Mouse (Mus musculus) bone marrow macrophage, adult 2 months (primary cell): Measurements from ENCODE around the gene Nat8f3. TPM values are rescaled to one million over a fixed set of nuclear protein-coding genes. Genes with fewer than 3 reads are reported as not detected.
"Not testable (repeated sequence)": the region's sequence is repeated elsewhere in the genome, so short reads cannot be mapped to it uniquely, and the experiment has no call there.

Experiments used
- H3K27ac ChIP-seq: 2 replicates; pipeline ENCODE4 v1.5.1; 2012; ENCODE audit warnings: low read depth, low read length; ENCODE audit not compliant: insufficient read depth
- H3K4me1 ChIP-seq: 2 replicates; pipeline ENCODE4 v1.6.1; 2012; ENCODE audit warnings: low read length; ENCODE audit not compliant: control insufficient read depth, insufficient read depth
- H3K4me3 ChIP-seq: 2 replicates; pipeline ENCODE4 v1.5.1; 2012; ENCODE audit warnings: mild to moderate bottlenecking, low read length, moderate library complexity; ENCODE audit not compliant: insufficient read depth
- POLR2A ChIP-seq: IDR thresholded peaks from 2 replicates; pipeline ENCODE4 v1.6.1; 2012; ENCODE audit warnings: mild to moderate bottlenecking, low read depth, low read length, borderline replicate concordance
- polyA plus RNA-seq: library from polyadenylated mRNA; stranded (reverse); fragments of >200 nt; gene quantifications from 2 replicates; pipeline ENCODE4 v1.2.4, GENCODE M21; 2012; ENCODE audit not compliant: missing spikeins, insufficient read depth, insufficient read length

Gene Nat8f3
- not detected in 2 replicates for polyA plus RNA-seq

DNA sequence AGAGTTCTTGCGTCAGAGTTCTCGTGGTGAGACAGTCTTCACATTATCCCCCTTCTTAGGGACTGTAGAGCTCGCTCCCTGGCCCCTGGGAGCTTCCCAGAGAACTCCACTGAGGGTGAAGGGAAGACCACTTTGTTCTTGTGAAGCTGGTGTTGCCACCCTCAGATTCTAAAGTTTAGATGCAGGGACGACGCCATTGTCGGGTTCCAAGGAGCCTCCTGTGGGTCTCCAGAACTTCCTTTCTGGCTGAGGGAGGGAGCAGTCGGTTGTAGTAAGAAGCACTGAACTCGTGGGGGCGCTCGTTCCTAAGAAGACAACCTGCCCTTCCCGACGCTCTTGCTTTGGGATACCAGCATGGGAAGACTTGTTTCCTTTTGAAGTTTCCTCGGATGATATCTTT lies at the start of gene Nat8f3:
TSS of gene Nat8f3 (minus strand) at position 223 of the 400 bp plus-strand sequence.
- not testable (repeated sequence) for H3K4me3 ChIP-seq, H3K4me1 ChIP-seq, H3K27ac ChIP-seq

GRCm38 (mm10) chr6:85813339-85813738 lies 47.8 kb upstream of the Nat8f3 start:
- Histone ChIP-seq H3K4me3 (no peak overlapping the region), H3K27ac (no peak overlapping the region), H3K4me1 (no peaks in the 10 kb centered on the region)
- TF ChIP-seq POLR2A: no peak

DNA sequence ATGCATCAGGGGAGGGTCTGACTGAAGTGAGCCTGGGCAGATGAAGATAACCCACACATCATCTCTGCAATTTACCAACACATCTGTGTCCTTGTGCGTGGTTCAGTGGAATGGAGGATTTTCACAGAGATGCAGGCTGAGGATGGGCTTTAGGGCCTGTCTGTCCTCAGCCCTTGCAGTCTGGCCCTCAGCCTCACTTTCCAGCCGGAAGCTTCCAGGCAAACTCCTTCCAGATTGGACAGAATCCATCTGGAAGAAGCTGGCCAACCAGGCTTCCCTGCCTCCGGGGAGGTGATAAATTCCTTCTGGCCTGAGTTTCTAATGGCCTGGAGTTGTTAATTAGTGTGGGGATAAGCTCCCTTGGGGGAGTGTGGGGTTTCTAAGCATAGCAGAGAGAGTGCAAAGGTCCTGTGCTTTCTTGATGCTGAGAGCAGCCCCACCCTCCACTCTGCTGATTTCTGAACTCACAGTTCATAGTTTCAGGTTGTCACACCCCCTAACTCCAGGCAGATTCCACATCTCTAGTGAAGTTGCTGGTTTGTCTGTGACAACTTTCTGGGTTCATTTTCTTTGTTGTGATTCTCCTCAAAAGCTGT lies 45.5 kb upstream of the Nat8f3 start:
- H3K27ac ChIP-seq, H3K4me1 ChIP-seq, H3K4me3 ChIP-seq: not testable (repeated sequence)

DNA sequence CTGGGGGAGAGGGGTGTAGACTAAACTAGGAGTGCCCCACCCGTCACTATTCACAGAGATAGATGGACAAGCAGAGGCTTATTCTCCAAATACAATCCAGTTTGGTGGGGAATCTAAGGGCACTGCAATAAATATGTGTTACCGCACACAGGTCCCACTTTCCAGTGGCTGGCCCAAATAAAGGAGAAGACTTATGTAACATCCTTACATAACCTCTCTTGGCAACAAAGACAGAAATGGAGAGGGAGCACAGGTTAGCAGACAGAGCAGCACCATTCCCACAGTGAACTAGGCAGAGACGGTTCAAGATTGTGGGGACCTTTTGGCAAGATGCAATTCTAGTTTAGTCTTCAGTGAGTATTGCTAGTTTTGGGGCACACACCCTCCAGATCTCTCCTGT lies 45.0 kb upstream of the Nat8f3 start:
- not testable (repeated sequence) for H3K4me1 ChIP-seq, H3K27ac ChIP-seq, H3K4me3 ChIP-seq

DNA sequence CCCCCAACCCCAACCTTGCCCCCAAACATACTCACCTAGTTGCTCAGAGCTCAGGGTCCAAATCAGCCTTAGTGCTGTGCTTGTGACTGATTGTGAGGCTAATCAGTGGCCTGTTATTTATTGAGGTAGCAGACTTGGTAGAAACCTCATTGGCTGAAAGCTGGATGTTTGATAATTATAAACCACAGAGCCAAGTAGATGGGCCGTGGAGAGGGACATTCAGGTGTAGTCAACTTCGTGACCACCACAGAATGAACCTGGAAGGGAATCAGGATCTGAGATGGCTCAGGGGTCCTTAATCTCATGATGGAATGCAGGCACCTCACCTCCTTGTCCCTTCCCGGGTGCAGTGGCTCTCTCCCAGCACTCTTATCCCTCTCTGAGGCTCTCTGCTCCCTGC lies 44.2 kb upstream of the Nat8f3 start:
- not testable (repeated sequence) for H3K4me3 ChIP-seq, H3K4me1 ChIP-seq, H3K27ac ChIP-seq

GRCm38 (mm10) chr6:85803180-85803579 lies 37.6 kb upstream of the Nat8f3 start:
- H3K27ac ChIP-seq, H3K4me3 ChIP-seq, H3K4me1 ChIP-seq: not testable (repeated sequence)

GRCm38 (mm10) chr6:85763127-85764070 lies 2.2 kb downstream of the Nat8f3 start:
- not testable (repeated sequence) for H3K4me1 ChIP-seq, H3K4me3 ChIP-seq, H3K27ac ChIP-seq

DNA sequence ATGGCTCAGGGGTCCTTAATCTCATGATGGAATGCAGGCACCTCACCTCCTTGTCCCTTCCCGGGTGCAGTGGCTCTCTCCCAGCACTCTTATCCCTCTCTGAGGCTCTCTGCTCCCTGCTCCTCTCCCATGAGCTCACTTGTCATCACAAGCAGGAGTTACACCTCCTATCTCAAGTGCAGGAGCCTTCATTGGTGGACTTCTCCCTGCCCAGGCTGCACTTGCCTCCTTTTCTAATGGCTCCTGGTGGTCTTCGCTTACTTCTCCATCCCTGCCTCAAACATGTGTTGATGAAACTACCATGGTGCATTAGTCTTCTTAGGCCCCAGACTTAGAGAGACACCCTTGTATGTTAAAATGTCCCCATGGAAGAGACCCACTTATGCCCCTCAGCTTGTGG lies 2.9 kb downstream of the Nat8f3 start:
- H3K4me1 ChIP-seq, H3K4me3 ChIP-seq: not testable (repeated sequence)

GRCm38 (mm10) chr6:85755705-85756249 lies 9.8 kb downstream of the Nat8f3 start:
- not testable (repeated sequence) for H3K27ac ChIP-seq, H3K4me3 ChIP-seq, H3K4me1 ChIP-seq

More for the DNA sequence above, 2.9 kb downstream of the Nat8f3 start:
- not testable (repeated sequence) for H3K27ac ChIP-seq

GRCm38 (mm10) chr6:85713105-85713504 lies 52.4 kb downstream of the Nat8f3 start, which contains the start of gene Nat8f7:
Gene Nat8f7, minus strand, starts transcription at chr6:85713205.
- not testable (repeated sequence) for H3K4me1 ChIP-seq, H3K4me3 ChIP-seq, H3K27ac ChIP-seq

GRCm38 (mm10) chr6:85709607-85710006 lies 55.9 kb downstream of the Nat8f3 start:
- H3K4me3 ChIP-seq, H3K27ac ChIP-seq, H3K4me1 ChIP-seq: not testable (repeated sequence)

DNA sequence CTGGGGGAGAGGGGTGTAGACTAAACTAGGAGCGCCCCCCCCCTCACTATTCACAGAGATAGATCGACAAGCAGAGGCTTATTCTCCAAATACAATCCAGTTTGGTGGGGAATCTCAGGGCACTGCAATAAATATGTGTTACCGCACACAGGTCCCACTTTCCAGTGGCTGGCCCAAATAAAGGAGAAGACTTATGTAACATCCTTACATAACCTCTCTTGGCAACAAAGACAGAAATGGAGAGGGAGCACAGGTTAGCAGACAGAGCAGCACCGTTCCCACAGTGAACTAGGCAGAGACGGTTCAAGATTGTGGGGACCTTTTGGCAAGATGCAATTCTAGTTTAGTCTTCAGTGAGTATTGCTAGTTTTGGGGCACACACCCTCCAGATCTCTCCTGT lies 56.3 kb downstream of the Nat8f3 start:
- not testable (repeated sequence) for H3K4me3 ChIP-seq, H3K27ac ChIP-seq, H3K4me1 ChIP-seq

- H3K27ac ChIP-seq: peak overlapping the region; percentile 87
- H3K4me3 ChIP-seq, H3K4me1 ChIP-seq: not testable (repeated sequence)
Observed at GRCm38 (mm10) chr6:85701943-85702342, 63.6 kb downstream of the Nat8f3 start.
